Mouse (Mus musculus): ENCODE measurements around the gene Nol4l.
A peak's percentile ranks its signal among the peaks of the same experiment; 100 is the strongest.

DNA sequence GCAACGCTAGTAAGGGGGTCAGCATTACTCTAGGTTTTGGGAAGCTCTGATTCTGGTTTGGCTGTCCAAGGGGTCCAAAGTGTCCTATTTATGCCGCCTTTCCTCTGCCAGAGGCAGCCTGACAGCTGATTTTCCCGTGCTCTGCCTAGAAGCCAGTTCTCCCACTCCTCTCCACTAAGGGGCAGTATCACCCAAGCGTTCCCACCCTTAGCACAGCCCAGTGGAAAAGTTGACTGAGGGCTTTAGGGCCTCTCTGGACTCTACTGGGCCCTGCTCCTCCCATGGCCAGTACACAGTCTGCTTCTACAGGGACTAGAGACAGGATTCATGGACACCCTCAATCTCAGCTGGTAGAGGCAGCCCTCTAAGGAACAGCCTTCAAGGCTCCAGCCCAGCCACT is 51.2 kb downstream of the Nol4l start:
- peak; percentile 94 for TF ChIP-seq CTCF (IDR thresholded peaks at IDR 0.05; ENCODE audit: low read depth)
- no peak for TF ChIP-seq EP300 (IDR thresholded peaks at IDR 0.05; ENCODE audit: low read depth)

Data from liver, embryonic 14.5 days (tissue).